Mouse (Mus musculus): ENCODE measurements around the gene S100a5. TPM values are rescaled to one million over a fixed set of nuclear protein-coding genes. Genes with fewer than 3 reads are reported as not detected.

Gene S100a5
- polyA plus RNA-seq, 1 experiment = not detected

DNA sequence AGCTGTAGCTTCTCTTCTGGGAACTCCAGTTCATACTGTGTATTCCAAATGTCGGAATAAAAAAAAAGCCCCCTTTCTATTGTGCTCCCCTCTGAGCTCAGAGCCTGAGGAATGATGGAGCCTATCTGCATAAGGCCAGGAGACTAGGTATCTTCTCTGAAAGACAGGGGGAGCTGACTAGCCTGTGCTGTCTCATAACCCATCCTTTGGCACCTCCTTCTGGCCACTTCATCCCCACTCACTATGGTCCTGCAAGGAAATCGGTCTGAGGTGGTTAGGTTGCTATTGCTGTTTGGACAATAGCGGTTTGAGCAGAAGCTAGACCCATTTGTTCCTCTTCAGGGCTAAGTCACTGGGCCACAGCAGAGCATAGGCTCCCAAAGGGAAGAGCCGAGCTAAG, 19.5 kb downstream of the S100a5 start:
- Histone ChIP-seq H3K27ac (ENCODE audit: insufficient read depth, low read length) (no peak overlapping the region), H3K4me1 (ENCODE audit: control insufficient read depth, insufficient read depth, insufficient read length) (no peaks in the 10 kb centered on the region), H3K4me3 (ENCODE audit: extremely low read depth, insufficient read depth, insufficient read length) (no peak overlapping the region), H3K27me3 (ENCODE audit: control insufficient read depth, insufficient read depth, low read length) (no peaks in the 10 kb centered on the region), H3K36me3 (ENCODE audit: control insufficient read depth, insufficient read depth, low read length) (no peaks in the 10 kb centered on the region)
- TF ChIP-seq POLR2A (IDR thresholded peaks at IDR 0.05; ENCODE audit: low read depth, low read length) = no peak
- TF ChIP-seq CTCF (IDR thresholded peaks at IDR 0.05; ENCODE audit: extremely low read depth, insufficient read depth, insufficient read length, insufficient replicate concordance) = peak; percentile 43; the same call in 1 of the 2 replicates
- DNase-seq (ENCODE audit: low read depth in 1 of 2, low spot score in 2 of 2) = no peak
- 66% methylated on average over 4 of the region's 4 CpGs for WGBS

GRCm38 (mm10) chr3:90629298-90629697, 21.0 kb downstream of the S100a5 start:
- no peak overlapping the region for H3K27ac ChIP-seq (ENCODE audit: insufficient read depth, low read length)
- no peak for DNase-seq (ENCODE audit: low read depth in 1 of 2, low spot score in 2 of 2)
- no peaks in the 10 kb centered on the region for H3K4me1 ChIP-seq (ENCODE audit: control insufficient read depth, insufficient read depth, insufficient read length)
- TF ChIP-seq POLR2A (IDR thresholded peaks at IDR 0.05; ENCODE audit: low read depth, low read length) (no peak), CTCF (IDR thresholded peaks at IDR 0.05; ENCODE audit: extremely low read depth, insufficient read depth, insufficient read length, insufficient replicate concordance) (no peak)
- H3K4me3 ChIP-seq (ENCODE audit: extremely low read depth, insufficient read depth, insufficient read length) = no peak overlapping the region
- no peaks in the 10 kb centered on the region for H3K36me3 ChIP-seq (ENCODE audit: control insufficient read depth, insufficient read depth, low read length)
- 76% methylated on average over 2 of the region's 2 CpGs for WGBS
- no peaks in the 10 kb centered on the region for H3K27me3 ChIP-seq (ENCODE audit: control insufficient read depth, insufficient read depth, low read length)

DNA sequence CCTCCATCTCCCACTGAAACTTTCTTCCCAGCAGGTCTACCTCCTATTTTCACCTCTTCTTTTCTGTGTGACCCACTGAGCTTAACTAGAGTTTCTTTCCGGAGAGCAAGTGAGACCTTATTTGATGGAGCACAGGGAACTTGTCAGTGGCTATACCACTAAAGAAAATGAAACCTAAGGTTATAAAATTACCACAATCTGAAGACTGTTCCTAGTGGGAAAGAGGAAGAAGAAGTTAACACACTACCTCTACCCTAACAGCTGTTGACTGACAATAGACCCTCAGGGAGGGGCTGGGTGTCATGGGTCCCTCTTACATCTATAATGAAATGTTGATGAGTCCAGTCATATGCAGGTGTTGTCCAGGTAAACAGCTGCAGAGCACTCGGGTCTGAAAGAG, 23.7 kb downstream of the S100a5 start:
- no peaks in the 10 kb centered on the region for H3K4me1 ChIP-seq (ENCODE audit: control insufficient read depth, insufficient read depth, insufficient read length)
- H3K36me3 ChIP-seq (ENCODE audit: control insufficient read depth, insufficient read depth, low read length) = no peaks in the 10 kb centered on the region
- 49% methylated on average over 2 of the region's 2 CpGs for whole genome bisulfite sequencing
- DNase-seq (ENCODE audit: low read depth in 1 of 2, low spot score in 2 of 2) = no peak
- H3K4me3 ChIP-seq (ENCODE audit: extremely low read depth, insufficient read depth, insufficient read length) = no peak overlapping the region
- H3K27me3 ChIP-seq (ENCODE audit: control insufficient read depth, insufficient read depth, low read length) = no peaks in the 10 kb centered on the region
- TF ChIP-seq POLR2A (IDR thresholded peaks at IDR 0.05; ENCODE audit: low read depth, low read length) = no peak
- TF ChIP-seq CTCF (IDR thresholded peaks at IDR 0.05; ENCODE audit: extremely low read depth, insufficient read depth, insufficient read length, insufficient replicate concordance) = no peak
- no peak overlapping the region for H3K27ac ChIP-seq (ENCODE audit: insufficient read depth, low read length)

GRCm38 (mm10) chr3:90638511-90639275, 30.4 kb downstream of the S100a5 start:
- no peak overlapping the region for H3K27ac ChIP-seq (ENCODE audit: insufficient read depth, low read length)
- no peak overlapping the region for H3K4me3 ChIP-seq (ENCODE audit: extremely low read depth, insufficient read depth, insufficient read length)
- no peak for TF ChIP-seq POLR2A (IDR thresholded peaks at IDR 0.05; ENCODE audit: low read depth, low read length)
- TF ChIP-seq CTCF (IDR thresholded peaks at IDR 0.05; ENCODE audit: extremely low read depth, insufficient read depth, insufficient read length, insufficient replicate concordance) = no peak
- DNase-seq (ENCODE audit: low read depth in 1 of 2, low spot score in 2 of 2) = no peak
- WGBS = 50% methylated on average over 1 of the region's 1 CpGs
- no peaks in the 10 kb centered on the region for H3K27me3 ChIP-seq (ENCODE audit: control insufficient read depth, insufficient read depth, low read length)
- H3K36me3 ChIP-seq (ENCODE audit: control insufficient read depth, insufficient read depth, low read length) = no peaks in the 10 kb centered on the region
- H3K4me1 ChIP-seq (ENCODE audit: control insufficient read depth, insufficient read depth, insufficient read length) = no peaks in the 10 kb centered on the region

GRCm38 (mm10) chr3:90639511-90640154, 31.3 kb downstream of the S100a5 start:
- H3K36me3 ChIP-seq (ENCODE audit: control insufficient read depth, insufficient read depth, low read length) = no peaks in the 10 kb centered on the region
- H3K4me1 ChIP-seq (ENCODE audit: control insufficient read depth, insufficient read depth, insufficient read length) = no peaks in the 10 kb centered on the region
- peak in 1 of 2 experiments; percentile 61 for DNase-seq (ENCODE audit: low read depth in 1 of 2, low spot score in 2 of 2)
- no peak overlapping the region for H3K4me3 ChIP-seq (ENCODE audit: extremely low read depth, insufficient read depth, insufficient read length)
- H3K27me3 ChIP-seq (ENCODE audit: control insufficient read depth, insufficient read depth, low read length) = no peaks in the 10 kb centered on the region
- WGBS = 49% methylated on average over 7 of the region's 7 CpGs
- TF ChIP-seq CTCF (IDR thresholded peaks at IDR 0.05; ENCODE audit: extremely low read depth, insufficient read depth, insufficient read length, insufficient replicate concordance) = peak; percentile 52; the same call in 1 of the 2 replicates
- no peak for TF ChIP-seq POLR2A (IDR thresholded peaks at IDR 0.05; ENCODE audit: low read depth, low read length)
- H3K27ac ChIP-seq (ENCODE audit: insufficient read depth, low read length) = no peak overlapping the region

DNA sequence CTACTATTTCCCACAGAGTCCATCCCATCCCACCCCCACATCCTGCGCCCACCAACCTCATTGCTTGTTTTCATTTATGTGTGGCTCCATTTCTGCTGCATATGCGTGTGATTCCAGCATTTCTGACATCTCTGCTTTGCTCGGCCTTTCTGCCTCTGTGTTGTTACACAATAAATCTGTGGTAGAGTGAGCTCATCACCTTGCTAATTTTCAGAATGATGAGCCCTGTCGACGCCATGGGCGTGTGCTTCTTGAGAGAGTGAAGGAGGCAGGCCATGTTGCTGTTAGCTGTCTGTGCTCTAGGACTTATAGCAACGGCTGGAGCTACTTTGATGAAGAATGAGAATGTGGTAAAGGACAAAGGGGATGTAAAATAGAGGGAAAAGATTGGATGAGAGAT, 32.7 kb downstream of the S100a5 start:
- Histone ChIP-seq H3K27ac (ENCODE audit: insufficient read depth, low read length) (no peak overlapping the region), H3K27me3 (ENCODE audit: control insufficient read depth, insufficient read depth, low read length) (no peaks in the 10 kb centered on the region), H3K36me3 (ENCODE audit: control insufficient read depth, insufficient read depth, low read length) (no peaks in the 10 kb centered on the region), H3K4me3 (ENCODE audit: extremely low read depth, insufficient read depth, insufficient read length) (no peak overlapping the region), H3K4me1 (ENCODE audit: control insufficient read depth, insufficient read depth, insufficient read length) (no peaks in the 10 kb centered on the region)
- 75% methylated on average over 7 of the region's 7 CpGs for WGBS
- DNase-seq (ENCODE audit: low read depth in 1 of 2, low spot score in 2 of 2) = no peak
- TF ChIP-seq POLR2A (IDR thresholded peaks at IDR 0.05; ENCODE audit: low read depth, low read length) = no peak
- no peak for TF ChIP-seq CTCF (IDR thresholded peaks at IDR 0.05; ENCODE audit: extremely low read depth, insufficient read depth, insufficient read length, insufficient replicate concordance)

DNA sequence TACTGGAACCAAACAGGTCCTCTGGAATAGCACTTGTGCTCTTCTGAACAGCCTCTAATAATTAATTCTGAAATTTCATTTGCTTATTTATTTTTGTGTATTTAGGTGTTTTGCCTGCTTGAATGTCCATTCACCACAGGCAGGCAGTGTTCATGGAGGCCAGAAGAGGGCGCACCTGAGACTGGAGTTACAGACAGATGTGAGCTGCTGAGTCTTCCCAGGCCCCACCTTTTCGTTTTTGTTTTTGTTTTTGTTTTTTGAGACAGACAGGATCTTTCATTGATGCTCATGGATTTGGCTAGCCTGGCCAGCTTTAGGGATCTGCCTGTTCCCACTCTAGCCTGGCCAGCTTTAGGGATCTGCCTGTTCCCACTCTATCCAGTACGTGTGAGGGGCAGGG, 35.9 kb downstream of the S100a5 start:
- Histone ChIP-seq H3K4me1 (ENCODE audit: control insufficient read depth, insufficient read depth, insufficient read length) (no peaks in the 10 kb centered on the region), H3K27me3 (ENCODE audit: control insufficient read depth, insufficient read depth, low read length) (no peaks in the 10 kb centered on the region), H3K36me3 (ENCODE audit: control insufficient read depth, insufficient read depth, low read length) (no peaks in the 10 kb centered on the region), H3K27ac (ENCODE audit: insufficient read depth, low read length) (no peak overlapping the region), H3K4me3 (ENCODE audit: extremely low read depth, insufficient read depth, insufficient read length) (no peak overlapping the region)
- WGBS = 44% methylated on average over 3 of the region's 3 CpGs
- peak; percentile 63; the same call in 1 of the 2 replicates for TF ChIP-seq CTCF (IDR thresholded peaks at IDR 0.05; ENCODE audit: extremely low read depth, insufficient read depth, insufficient read length, insufficient replicate concordance)
- TF ChIP-seq POLR2A (IDR thresholded peaks at IDR 0.05; ENCODE audit: low read depth, low read length) = no peak
- DNase-seq (ENCODE audit: low read depth in 1 of 2, low spot score in 2 of 2) = peak in 1 of 2 experiments; percentile 46
